Mouse (Mus musculus): ENCODE measurements around the gene C87436. TPM values are rescaled to one million over a fixed set of nuclear protein-coding genes. Genes with fewer than 3 reads are reported as not detected.

The C87436 gene
- polyA plus RNA-seq, 1 experiment = not detected

GRCm38 (mm10) chr6:86441571-86441970 lies 3.4 kb downstream of the C87436 start:
- Histone ChIP-seq H3K4me3 (ENCODE audit: insufficient read depth, low read depth, low read length) (no peak overlapping the region), H3K27ac (ENCODE audit: insufficient read depth, low read depth, low read length) (no peak overlapping the region), H3K4me1 (ENCODE audit: control insufficient read depth, insufficient read depth, low read length) (peaks cover 5% of the 10 kb centered on the region; the same call in 1 of the 2 replicates)
- TF ChIP-seq CTCF (IDR thresholded peaks at IDR 0.05; ENCODE audit: insufficient read depth, low read depth, low read length) = no peak
- no peak for TF ChIP-seq POLR2A (IDR thresholded peaks at IDR 0.05; ENCODE audit: insufficient read depth, low read depth, low read length)
- 85% methylated on average over 10 of the region's 10 CpGs for WGBS

DNA sequence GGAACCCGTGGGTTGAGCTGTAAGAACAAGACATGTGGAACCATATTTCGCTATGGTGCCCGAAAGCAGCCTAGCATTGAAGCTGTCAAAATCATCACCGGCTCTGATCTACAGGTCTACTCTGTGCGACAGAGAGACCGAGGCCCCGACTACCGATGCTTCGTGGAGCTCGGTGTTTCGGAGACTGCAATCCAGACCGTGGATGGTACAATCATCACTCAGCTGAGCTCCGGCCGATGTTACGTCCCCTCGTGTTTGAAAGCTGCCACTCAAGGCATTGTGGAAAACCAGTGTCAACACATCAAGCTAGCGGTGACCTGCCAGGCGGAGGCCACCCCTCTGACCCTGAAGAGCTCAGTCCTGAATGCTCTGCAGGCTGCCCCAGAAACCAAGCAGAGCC lies 7.4 kb downstream of the C87436 start:
- H3K4me1 ChIP-seq (ENCODE audit: control insufficient read depth, insufficient read depth, low read length) = no peaks in the 10 kb centered on the region
- no peak overlapping the region for H3K27ac ChIP-seq (ENCODE audit: insufficient read depth, low read depth, low read length)
- no peak overlapping the region for H3K4me3 ChIP-seq (ENCODE audit: insufficient read depth, low read depth, low read length)
- TF ChIP-seq POLR2A (IDR thresholded peaks at IDR 0.05; ENCODE audit: insufficient read depth, low read depth, low read length) (no peak), CTCF (IDR thresholded peaks at IDR 0.05; ENCODE audit: insufficient read depth, low read depth, low read length) (no peak)
- WGBS = 92% methylated on average over 18 of the region's 18 CpGs

DNA sequence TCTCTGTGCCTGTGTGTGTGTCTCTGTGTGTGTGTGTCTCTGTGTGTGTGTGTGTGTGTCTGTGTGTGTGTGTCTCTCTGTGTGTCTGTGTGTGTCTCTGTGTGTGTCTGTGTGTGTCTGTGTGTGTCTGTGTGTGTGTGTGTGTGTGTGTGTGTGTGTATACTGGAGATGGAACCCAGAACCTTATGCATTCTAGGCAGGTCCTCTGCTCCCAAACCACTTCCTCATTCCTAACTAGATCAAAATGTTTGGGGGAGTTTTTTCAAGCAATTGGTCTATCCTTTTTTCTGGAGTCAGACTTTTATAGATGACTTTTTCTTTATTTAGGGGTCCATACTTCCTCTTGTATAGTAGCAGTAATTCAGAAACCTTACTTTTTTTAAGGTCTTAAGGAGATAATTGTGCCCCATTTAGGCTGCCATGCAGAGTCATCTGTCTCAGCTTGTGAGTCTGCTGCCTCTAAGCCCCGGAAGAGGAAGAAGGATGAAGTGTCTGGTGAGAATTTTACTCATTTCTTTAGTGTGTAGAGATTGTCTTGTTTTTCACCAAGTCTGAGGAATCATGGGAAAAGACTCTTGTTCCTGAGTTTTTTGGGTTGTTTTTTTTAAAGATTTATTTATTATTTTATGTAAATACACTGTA lies 8.9 kb downstream of the C87436 start:
- WGBS = 74% methylated on average over 1 of the region's 1 CpGs
- H3K4me3 ChIP-seq (ENCODE audit: insufficient read depth, low read depth, low read length) = no peak overlapping the region
- no peak for TF ChIP-seq POLR2A (IDR thresholded peaks at IDR 0.05; ENCODE audit: insufficient read depth, low read depth, low read length)
- no peak for TF ChIP-seq CTCF (IDR thresholded peaks at IDR 0.05; ENCODE audit: insufficient read depth, low read depth, low read length)
- no peak overlapping the region for H3K27ac ChIP-seq (ENCODE audit: insufficient read depth, low read depth, low read length)
- H3K4me1 ChIP-seq (ENCODE audit: control insufficient read depth, insufficient read depth, low read length) = no peaks in the 10 kb centered on the region

GRCm38 (mm10) chr6:86456727-86457126 lies 18.6 kb downstream of the C87436 start:
- no peak for TF ChIP-seq POLR2A (IDR thresholded peaks at IDR 0.05; ENCODE audit: insufficient read depth, low read depth, low read length)
- Histone ChIP-seq H3K4me1 (ENCODE audit: control insufficient read depth, insufficient read depth, low read length) (no peaks in the 10 kb centered on the region), H3K27ac (ENCODE audit: insufficient read depth, low read depth, low read length) (no peak overlapping the region), H3K4me3 (ENCODE audit: insufficient read depth, low read depth, low read length) (no peak overlapping the region)
- WGBS = 91% methylated on average over 3 of the region's 3 CpGs

DNA sequence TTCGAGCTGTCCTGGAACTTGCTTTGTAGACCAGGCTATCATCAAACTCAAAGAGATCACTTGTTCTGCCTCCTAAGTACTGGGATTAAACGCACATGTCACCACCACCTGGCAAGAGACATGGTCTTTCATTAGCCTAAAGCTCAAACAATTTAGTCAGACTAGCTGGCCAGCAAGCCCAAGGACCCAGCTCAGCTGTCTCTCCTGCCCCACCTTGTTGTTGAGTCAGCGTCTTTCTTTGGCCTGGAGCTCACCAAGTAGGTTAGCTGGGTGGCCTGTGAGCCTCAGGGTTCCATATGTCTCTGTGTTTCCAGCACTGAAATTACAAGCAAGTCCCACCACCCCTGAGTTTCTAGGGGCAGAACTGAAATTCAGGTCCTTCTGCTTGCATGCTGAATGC lies 24.9 kb downstream of the C87436 start:
- Histone ChIP-seq H3K27ac (ENCODE audit: insufficient read depth, low read depth, low read length) (no peak overlapping the region), H3K4me1 (ENCODE audit: control insufficient read depth, insufficient read depth, low read length) (no peaks in the 10 kb centered on the region), H3K4me3 (ENCODE audit: insufficient read depth, low read depth, low read length) (no peak overlapping the region)
- WGBS = 91% methylated on average over 3 of the region's 3 CpGs
- TF ChIP-seq POLR2A (IDR thresholded peaks at IDR 0.05; ENCODE audit: insufficient read depth, low read depth, low read length) = no peak
- TF ChIP-seq CTCF (IDR thresholded peaks at IDR 0.05; ENCODE audit: insufficient read depth, low read depth, low read length) = no peak

- H3K4me1 ChIP-seq (ENCODE audit: control insufficient read depth, insufficient read depth, low read length) = peaks cover 8% of the 10 kb centered on the region
- no peak overlapping the region for H3K4me3 ChIP-seq (ENCODE audit: insufficient read depth, low read depth, low read length)
- no peak for TF ChIP-seq CTCF (IDR thresholded peaks at IDR 0.05; ENCODE audit: insufficient read depth, low read depth, low read length)
- no peak for TF ChIP-seq POLR2A (IDR thresholded peaks at IDR 0.05; ENCODE audit: insufficient read depth, low read depth, low read length)
- no peak overlapping the region for H3K27ac ChIP-seq (ENCODE audit: insufficient read depth, low read depth, low read length)
- WGBS = 90% methylated on average over 3 of the region's 3 CpGs
These were observed 33.1 kb downstream of the C87436 start for GRCm38 (mm10) chr6:86471317-86471716.

- peaks cover 8% of the 10 kb centered on the region for H3K4me1 ChIP-seq (ENCODE audit: control insufficient read depth, insufficient read depth, low read length)
- peak overlapping the region; percentile 83 for H3K27ac ChIP-seq (ENCODE audit: insufficient read depth, low read depth, low read length)
- WGBS = 15% methylated on average over 9 of the region's 9 CpGs
- TF ChIP-seq CTCF (IDR thresholded peaks at IDR 0.05; ENCODE audit: insufficient read depth, low read depth, low read length) = no peak
- no peak for TF ChIP-seq POLR2A (IDR thresholded peaks at IDR 0.05; ENCODE audit: insufficient read depth, low read depth, low read length)
- peak overlapping the region; percentile 50 for H3K4me3 ChIP-seq (ENCODE audit: insufficient read depth, low read depth, low read length)
These were observed 33.6 kb downstream of the C87436 start for GRCm38 (mm10) chr6:86471760-86472099.

DNA sequence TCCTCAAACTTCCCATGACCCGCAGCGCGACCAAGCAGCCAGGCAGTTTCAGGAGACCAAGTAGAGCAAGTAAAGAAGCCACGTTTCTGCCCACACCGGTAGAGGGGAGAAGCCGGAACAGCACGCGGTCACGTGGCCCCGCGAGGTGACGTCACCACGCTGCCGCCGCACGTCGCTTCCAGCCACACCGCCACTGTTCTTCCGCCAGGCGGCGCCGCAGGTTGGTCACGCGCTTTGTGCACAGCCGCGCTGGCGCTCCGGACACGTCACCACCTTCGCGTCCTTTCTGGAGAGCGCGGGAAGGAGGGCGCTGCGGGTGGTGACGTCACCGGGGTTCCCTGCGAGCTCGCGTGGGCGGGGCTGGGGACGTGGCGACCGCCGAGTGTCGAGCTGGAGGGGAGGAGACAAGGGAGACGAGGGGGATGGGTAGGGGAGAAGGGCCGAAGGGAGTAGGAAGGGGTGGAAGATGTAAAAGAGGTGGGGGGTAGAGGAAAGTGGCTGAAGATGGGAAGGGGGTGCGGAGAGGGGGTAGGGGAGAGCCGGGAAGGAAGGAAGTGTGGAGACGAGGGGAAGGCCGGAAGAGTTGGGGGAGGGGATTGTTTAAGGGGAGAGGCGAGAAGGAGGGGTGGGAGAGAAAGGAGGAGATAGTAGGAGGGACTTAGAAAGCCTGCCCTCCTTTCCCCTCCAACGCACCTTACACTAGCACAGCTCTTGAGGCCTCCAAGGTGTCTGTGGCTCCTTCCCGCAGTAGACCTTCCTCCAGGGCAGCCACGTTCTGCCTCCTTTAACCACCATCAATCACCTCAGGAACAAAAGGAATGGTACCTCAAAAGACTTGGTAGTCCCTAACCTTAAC lies 34.2 kb downstream of the C87436 start:
- peak overlapping the region; percentile 99 for H3K27ac ChIP-seq (ENCODE audit: insufficient read depth, low read depth, low read length)
- H3K4me1 ChIP-seq (ENCODE audit: control insufficient read depth, insufficient read depth, low read length) = peaks cover 8% of the 10 kb centered on the region
- WGBS = 1% methylated on average over 55 of the region's 56 CpGs
- H3K4me3 ChIP-seq (ENCODE audit: insufficient read depth, low read depth, low read length) = peak overlapping the region; percentile 60
- TF ChIP-seq POLR2A (IDR thresholded peaks at IDR 0.05; ENCODE audit: insufficient read depth, low read depth, low read length) = peak; percentile 69
- peak; percentile 87 for TF ChIP-seq CTCF (IDR thresholded peaks at IDR 0.05; ENCODE audit: insufficient read depth, low read depth, low read length)

DNA sequence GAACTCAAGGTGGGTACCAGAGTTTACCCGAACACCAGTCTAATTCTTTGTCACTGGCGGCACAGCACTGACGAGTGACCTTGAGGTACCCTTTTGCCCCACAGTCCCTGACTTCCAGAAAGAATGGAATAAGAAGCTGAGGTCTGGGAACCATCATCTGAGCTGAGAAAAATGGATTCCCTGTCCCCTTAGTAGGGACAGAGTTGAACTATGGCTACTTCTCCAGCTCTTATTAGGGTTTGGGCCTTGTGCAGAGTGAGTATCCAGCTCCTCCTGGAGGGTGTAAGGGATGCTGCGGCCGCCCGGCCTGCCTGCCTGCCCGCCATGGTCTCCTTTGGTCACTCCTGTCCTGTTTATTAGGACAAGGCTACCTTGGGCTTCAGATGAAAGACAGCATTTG lies 34.9 kb downstream of the C87436 start:
- TF ChIP-seq CTCF (IDR thresholded peaks at IDR 0.05; ENCODE audit: insufficient read depth, low read depth, low read length) = no peak
- Histone ChIP-seq H3K4me3 (ENCODE audit: insufficient read depth, low read depth, low read length) (peak overlapping the region; percentile 60), H3K27ac (ENCODE audit: insufficient read depth, low read depth, low read length) (peak overlapping the region; percentile 99), H3K4me1 (ENCODE audit: control insufficient read depth, insufficient read depth, low read length) (peaks cover 8% of the 10 kb centered on the region)
- 57% methylated on average over 7 of the region's 7 CpGs for WGBS
